ENCODE assay signal across 14 mouse cellular contexts in the genomic region with DNA sequence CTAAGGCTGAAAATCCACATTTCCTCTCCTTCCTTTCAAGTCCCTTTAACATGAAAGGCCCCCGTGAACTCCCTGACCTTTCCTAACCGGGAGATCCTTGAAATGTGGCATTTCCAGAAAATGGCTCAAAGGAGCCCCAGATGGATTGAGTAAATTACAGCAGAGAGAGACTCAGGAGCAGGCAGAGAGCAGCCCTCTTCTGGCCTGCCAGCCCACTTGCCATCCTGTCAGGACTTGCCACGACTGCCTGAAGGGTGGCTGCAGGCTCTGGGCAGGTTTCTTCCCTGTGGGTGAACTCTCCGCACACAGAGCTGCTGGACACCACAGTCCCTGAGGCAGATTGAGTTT. TPM values are rescaled to one million over a fixed set of nuclear protein-coding genes. Genes with fewer than 3 reads are reported as not detected.
DNase-seq lines count a peak whose midpoint lies in the region; ATAC-seq lines count a peak whose summit lies in the region.
"Had no signal": no experiment of that assay in that cellular context is flagged by ENCODE, and none has a peak within 500 bp of the region (broad histone marks: within the 10 kb centered on the region; RNA-seq: fewer than 3 reads in every experiment).

No protein-coding gene starts in this region.

- no peak overlapping the region for H3K4me3 ChIP-seq in forebrain, embryonic 12.5 days (replicated peaks)
- H3K4me3 ChIP-seq in forebrain, embryonic 11.5 days (ENCODE audit: low read depth, low read length), result no peak overlapping the region
- H3K4me3 ChIP-seq in neural tube, embryonic 15.5 days (replicated peaks), result no peak overlapping the region
- H3K4me3 ChIP-seq in limb, embryonic 12.5 days (replicated peaks), result no peak overlapping the region

- H3K27me3 ChIP-seq in forebrain, embryonic 12.5 days, result peaks cover 48% of the 10 kb centered on the region
- peaks cover 25% of the 10 kb centered on the region for H3K27me3 ChIP-seq in forebrain, embryonic 11.5 days (ENCODE audit: control insufficient read depth, insufficient read depth, low read length)
- peaks cover 33% of the 10 kb centered on the region for H3K27me3 ChIP-seq in neural tube, embryonic 15.5 days (replicated peaks)
- peaks cover 46% of the 10 kb centered on the region for H3K27me3 ChIP-seq in limb, embryonic 12.5 days

- ATAC-seq in forebrain, embryonic 12.5 days (ENCODE audit: low FRiP score), result no peak
- no peak for ATAC-seq in forebrain, embryonic 11.5 days (replicated peaks; ENCODE audit: low FRiP score)
- ATAC-seq in neural tube, embryonic 15.5 days (ENCODE audit: low FRiP score), result no peak
- ATAC-seq in limb, embryonic 12.5 days (ENCODE audit: insufficient number of reproducible peaks, insufficient read depth, low FRiP score, low TSS enrichment, low read depth), result no peak
- ATAC-seq: liver, postnatal 0 days had no signal

- H3K9ac ChIP-seq in forebrain, embryonic 12.5 days, result no peak overlapping the region
- H3K9ac ChIP-seq in forebrain, embryonic 11.5 days (ENCODE audit: low read length), result no peak overlapping the region
- H3K9ac ChIP-seq in neural tube, embryonic 15.5 days (replicated peaks), result no peak overlapping the region
- 0 out of 2 replicates have a peak overlapping the region, but pooled peaks have one; percentile 27 for H3K9ac ChIP-seq in limb, embryonic 12.5 days (replicated peaks)
- H3K9ac ChIP-seq: liver, postnatal 0 days had no signal

- no peaks in the 10 kb centered on the region for H3K36me3 ChIP-seq in forebrain, embryonic 12.5 days (replicated peaks)
- H3K36me3 ChIP-seq in forebrain, embryonic 11.5 days (ENCODE audit: control insufficient read depth, insufficient read depth, low read length), result no peaks in the 10 kb centered on the region
- H3K36me3 ChIP-seq in neural tube, embryonic 15.5 days, result no peaks in the 10 kb centered on the region
- no peaks in the 10 kb centered on the region for H3K36me3 ChIP-seq in limb, embryonic 12.5 days

- H3K27ac ChIP-seq in forebrain, embryonic 12.5 days, result no peak overlapping the region
- H3K27ac ChIP-seq in forebrain, embryonic 11.5 days (ENCODE audit: low read depth, low read length), result no peak overlapping the region
- H3K27ac ChIP-seq in neural tube, embryonic 15.5 days (replicated peaks), result no peak overlapping the region
- H3K27ac ChIP-seq in limb, embryonic 12.5 days, result no peak overlapping the region
- H3K27ac ChIP-seq: kidney, postnatal 0 days had no signal

- peaks cover 44% of the 10 kb centered on the region for H3K4me1 ChIP-seq in forebrain, embryonic 12.5 days
- peaks cover 22% of the 10 kb centered on the region for H3K4me1 ChIP-seq in forebrain, embryonic 11.5 days (replicated peaks; ENCODE audit: control insufficient read depth, insufficient read depth, low read length)
- H3K4me1 ChIP-seq in neural tube, embryonic 15.5 days, result peaks cover 30% of the 10 kb centered on the region
- peaks cover 37% of the 10 kb centered on the region for H3K4me1 ChIP-seq in limb, embryonic 12.5 days (replicated peaks)

- DNase-seq in forebrain, embryonic 11.5 days (ENCODE audit: low spot score), result no peak
- DNase-seq in neural tube, embryonic 10.5 days (ENCODE audit: extremely low spot score, low spot score), result peak; percentile 55
- peak; percentile 75 for DNase-seq in embryo, embryonic 10.5 days (ENCODE audit: low spot score)
- DNase-seq in ovary, adult 18-20 months (ENCODE audit: low spot score), result no peak
- no peak for DNase-seq in layer of hippocampus, adult 8-10 months (ENCODE audit: low spot score in 2 of 2)
- DNase-seq: cerebellum, adult 11 months; heart, adult 18-20 months; liver, postnatal 0 days; right cerebral cortex, postnatal 4 days; thymus, postnatal 25 days had no signal

- H3K4me2 ChIP-seq in forebrain, embryonic 12.5 days, result peak overlapping the region; percentile 21; the same call in 1 of the 2 replicates
- no peak overlapping the region for H3K4me2 ChIP-seq in forebrain, embryonic 11.5 days (ENCODE audit: low read depth, low read length, severe bottlenecking)
- no peak overlapping the region for H3K4me2 ChIP-seq in neural tube, embryonic 15.5 days
- no peak overlapping the region for H3K4me2 ChIP-seq in limb, embryonic 12.5 days

- no peaks in the 10 kb centered on the region for H3K9me3 ChIP-seq in forebrain, embryonic 12.5 days
- H3K9me3 ChIP-seq in forebrain, embryonic 11.5 days (ENCODE audit: control insufficient read depth, low read length), result no peaks in the 10 kb centered on the region
- no peaks in the 10 kb centered on the region for H3K9me3 ChIP-seq in neural tube, embryonic 15.5 days (replicated peaks)
- H3K9me3 ChIP-seq in limb, embryonic 12.5 days, result no peaks in the 10 kb centered on the region

- WGBS in forebrain, embryonic 12.5 days, result 14% methylated on average over 4 of the region's 4 CpGs
- WGBS in forebrain, embryonic 11.5 days, result 13% methylated on average over 4 of the region's 4 CpGs
- WGBS in neural tube, embryonic 15.5 days, result 16% methylated on average over 4 of the region's 4 CpGs
- 7% methylated on average over 4 of the region's 4 CpGs for WGBS in limb, embryonic 12.5 days

RNA-seq across cellular contexts. Expression of a gene that starts 4.1 kb away (rescaled TPM):
- 5.4 TPM in 2 replicates for polyA plus RNA-seq in forebrain, embryonic 12.5 days (2016; fragmentation: Nextera tagmentation; extraction: Ambion mirVana)
- 9.5 and 9.6 TPM in 2 replicates for polyA plus RNA-seq in forebrain, embryonic 11.5 days (2014; fragmentation: Nextera tagmentation; extraction: Ambion mirVana)
- 5.0 and 50.9 TPM in 2 replicates for polyA plus RNA-seq in neural tube, embryonic 15.5 days (2015; fragmentation: Nextera tagmentation; extraction: Ambion mirVana)
- polyA plus RNA-seq in limb, embryonic 12.5 days (2016; fragmentation: Nextera tagmentation; extraction: Ambion mirVana), result 12.6 and 13.7 TPM in 2 replicates
- 1 to 10 TPM; 2.9 to 3.6 (median 3.2) TPM for total RNA-seq in layer of hippocampus, adult 8-10 months (2022)

RNA-seq across cellular contexts. Expression of a gene that starts 55.1 kb away (rescaled TPM):
- 958 and 1,041 TPM in 2 replicates for polyA plus RNA-seq in forebrain, embryonic 12.5 days (2016; fragmentation: Nextera tagmentation; extraction: Ambion mirVana)
- 855 and 927 TPM in 2 replicates for polyA plus RNA-seq in forebrain, embryonic 11.5 days (2014; fragmentation: Nextera tagmentation; extraction: Ambion mirVana)
- polyA plus RNA-seq in neural tube, embryonic 15.5 days (2015; fragmentation: Nextera tagmentation; extraction: Ambion mirVana), result 1,008 and 1,082 TPM in 2 replicates
- polyA plus RNA-seq in limb, embryonic 12.5 days (2016; fragmentation: Nextera tagmentation; extraction: Ambion mirVana), result 871 and 976 TPM in 2 replicates
- 100 to 1,000 TPM; 433 to 496 (median 439) TPM for total RNA-seq in layer of hippocampus, adult 8-10 months (2022)

Comparison
In these comparisons a context has a peak if more than half of its experiments do, and no peak if none do; other contexts are left out.
1. DNase-seq: peak in neural tube, embryonic 10.5 days (single experiment) and embryo, embryonic 10.5 days (single experiment); none in forebrain, embryonic 11.5 days (single experiment), ovary, adult 18-20 months (single experiment) and layer of hippocampus, adult 8-10 months (0 of 2).